Mouse (Mus musculus): ENCODE results near the gene Tbc1d2.

DNA sequence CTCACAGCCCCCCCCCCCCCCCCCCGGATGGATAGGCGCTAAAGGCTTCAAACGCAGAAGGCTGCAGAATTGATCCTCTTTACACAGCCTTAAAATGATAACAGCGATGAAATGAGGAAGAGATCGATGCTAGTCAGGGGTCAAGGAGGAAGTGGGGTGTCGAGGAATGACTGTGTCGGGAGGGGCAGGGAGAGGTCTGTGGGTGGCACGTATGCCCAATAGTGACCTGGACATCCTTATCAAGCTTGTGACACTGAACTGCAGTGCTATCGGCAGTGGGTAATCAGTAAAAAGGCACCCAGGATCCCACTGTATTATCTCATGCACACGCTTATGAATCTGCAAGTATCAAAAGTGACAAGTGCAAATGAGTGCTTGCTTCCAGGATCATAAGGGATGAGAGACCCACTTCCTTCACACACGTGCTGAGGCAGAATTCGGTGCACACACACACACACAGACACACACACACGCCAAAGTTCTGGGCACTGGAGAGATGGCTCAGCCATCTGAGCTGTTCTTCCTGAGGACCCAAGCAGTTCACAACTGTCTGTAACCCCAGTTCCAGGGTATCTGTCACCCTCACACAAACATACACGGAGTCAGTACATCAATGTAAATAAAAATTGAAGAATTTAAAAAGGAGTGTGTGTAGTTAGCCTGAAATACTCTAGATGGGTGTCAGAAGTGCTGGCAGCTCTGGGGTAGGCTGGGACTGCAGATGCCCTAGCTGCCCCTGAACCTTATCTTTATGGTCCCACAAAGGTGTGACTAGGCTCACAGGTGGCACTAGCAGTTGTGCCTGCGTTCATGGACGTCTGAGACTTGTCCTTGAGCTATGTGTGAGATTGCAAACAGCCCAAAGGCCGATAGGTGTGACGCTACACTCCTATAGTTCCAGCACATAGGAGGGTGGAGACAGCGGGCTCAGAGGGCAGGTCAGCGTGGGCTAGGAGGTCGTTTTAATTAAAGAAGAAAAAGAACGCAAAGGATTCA is 91.0 kb downstream of the Tbc1d2 start:
- no peak for TF ChIP-seq CTCF (IDR thresholded peaks at IDR 0.05; ENCODE audit: low read depth, low read length)
- no peak for TF ChIP-seq POLR2A (IDR thresholded peaks at IDR 0.05; ENCODE audit: extremely low read depth, insufficient read depth, low read length)

All from liver, adult 2 months (tissue).